Mouse (Mus musculus) kidney, embryonic 14.5 days (tissue): ENCODE data around the gene Mroh9. TPM values are rescaled to one million over a fixed set of nuclear protein-coding genes. Genes with fewer than 3 reads are reported as not detected.
A peak's percentile ranks its signal among the peaks of the same experiment; 100 is the strongest.

Source experiments
- ATAC-seq: fragments of 200-750 bp; cut with Nextera tagmentation; 2 replicates; pipeline ENCODE4 v1.8.0; 2017; ENCODE audit warnings: moderate number of reproducible peaks, mild to moderate bottlenecking, moderate TSS enrichment, moderate library complexity; ENCODE audit not compliant: low FRiP score, low TSS enrichment
- H3K27ac ChIP-seq: fragments of 300-500 bp; sonication (generic); 2 replicates; pipeline ENCODE4 v1.5.1; 2014; ENCODE audit warnings: low read depth, mild to moderate bottlenecking, low read length, moderate library complexity, mixed read lengths
- H3K27me3 ChIP-seq: fragments of 300-500 bp; sonication (generic); 2 replicates; pipeline ENCODE4 v1.6.1; 2014; ENCODE audit warnings: mild to moderate bottlenecking, low read length; ENCODE audit not compliant: control insufficient read depth, insufficient read depth
- H3K36me3 ChIP-seq: fragments of 300-500 bp; sonication (generic); 2 replicates; pipeline ENCODE4 v1.6.1; 2014; ENCODE audit warnings: low read length, mixed read lengths; ENCODE audit not compliant: control insufficient read depth, insufficient read depth
- H3K4me1 ChIP-seq: fragments of 300-500 bp; sonication (generic); 2 replicates; pipeline ENCODE4 v1.6.1; 2014; ENCODE audit warnings: low read length, mixed read lengths; ENCODE audit not compliant: control insufficient read depth, insufficient read depth
- H3K4me2 ChIP-seq: fragments of 300-500 bp; sonication (generic); replicated peaks from 2 replicates; pipeline ENCODE4 v1.6.1; 2014; ENCODE audit warnings: low read depth, mild to moderate bottlenecking, low read length
- H3K4me3 ChIP-seq: fragments of 300-500 bp; sonication (generic); 2 replicates; pipeline ENCODE4 v1.5.1; 2014; ENCODE audit warnings: mild to moderate bottlenecking, low read length
- H3K9ac ChIP-seq: fragments of 300-500 bp; sonication (generic); 2 replicates; pipeline ENCODE4 v1.6.1; 2014; ENCODE audit warnings: low read depth, mild to moderate bottlenecking, low read length, moderate library complexity
- H3K9me3 ChIP-seq: fragments of 300-500 bp; sonication (generic); 2 replicates; pipeline ENCODE4 v1.6.1; 2016; ENCODE audit warnings: low read length; ENCODE audit not compliant: control insufficient read depth
- WGBS: fragments of 180-500 bp; shearing (Covaris S2); extraction: QIAGEN DNeasy Blood & Tissue Kit; methylation state at CpG from one replicate; pipeline ENCODE4 v1.1.7; 2014; 5-methylcytosine and 5-hydroxymethylcytosine counted together
- polyA plus RNA-seq: library from polyadenylated mRNA; unstranded; fragments of >200 nt; fragmentation: Nextera tagmentation; extraction: Ambion mirVana; gene quantifications from 2 replicates; pipeline ENCODE4 v1.2.1, GENCODE M21; 2014

Mroh9 gene
- polyA plus RNA-seq, 1 experiment from 2014 or later: not detected

GRCm38 (mm10) chr1:163091438-163092155 lies 6.1 kb upstream of the Mroh9 start:
- ATAC-seq: no peak
- Histone ChIP-seq H3K36me3 (no peaks in the 10 kb centered on the region), H3K9me3 (no peaks in the 10 kb centered on the region), H3K4me1 (no peaks in the 10 kb centered on the region), H3K9ac (no peak overlapping the region), H3K4me3 (no peak overlapping the region), H3K27me3 (no peaks in the 10 kb centered on the region), H3K27ac (no peak overlapping the region), H3K4me2 (no peak overlapping the region)
- WGBS: 58% methylated on average over 10 of the region's 10 CpGs

DNA sequence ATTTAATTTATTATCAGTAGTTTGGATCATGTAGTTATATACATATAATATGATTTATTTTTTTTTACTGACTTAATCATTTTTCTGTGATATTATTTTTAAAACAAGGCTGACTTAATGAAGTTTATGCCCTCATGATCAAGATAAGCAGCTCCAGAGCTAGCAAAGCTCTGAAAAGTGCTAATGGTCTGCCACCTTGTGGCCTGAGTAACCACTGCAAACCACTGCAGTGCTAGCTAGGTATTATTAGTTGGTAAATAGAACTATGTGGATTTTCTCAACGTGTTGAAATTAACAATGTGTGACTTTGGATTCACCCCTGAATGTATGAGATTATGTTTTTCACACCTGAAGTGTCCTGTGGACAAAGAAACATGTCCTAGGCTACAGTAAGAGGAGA lies 15.0 kb downstream of the Mroh9 start:
- Histone ChIP-seq H3K4me1 (no peaks in the 10 kb centered on the region), H3K4me3 (no peak overlapping the region), H3K27me3 (no peaks in the 10 kb centered on the region), H3K9me3 (no peaks in the 10 kb centered on the region), H3K36me3 (no peaks in the 10 kb centered on the region), H3K4me2 (no peak overlapping the region), H3K9ac (no peak overlapping the region), H3K27ac (no peak overlapping the region)
- WGBS: 7% methylated on average over 1 of the region's 1 CpGs
- ATAC-seq: peak; percentile 81; the same call in 1 of the 2 replicates

GRCm38 (mm10) chr1:163060381-163060780 lies 25.1 kb downstream of the Mroh9 start:
- no peak overlapping the region for H3K4me3 ChIP-seq
- no peak for ATAC-seq
- no peaks in the 10 kb centered on the region for H3K4me1 ChIP-seq
- no peaks in the 10 kb centered on the region for H3K27me3 ChIP-seq
- H3K9ac ChIP-seq: no peak overlapping the region
- H3K4me2 ChIP-seq: no peak overlapping the region
- H3K36me3 ChIP-seq: no peaks in the 10 kb centered on the region
- H3K9me3 ChIP-seq: no peaks in the 10 kb centered on the region
- 88% methylated on average over 3 of the region's 3 CpGs for WGBS
- H3K27ac ChIP-seq: no peak overlapping the region

- no peaks in the 10 kb centered on the region for H3K4me1 ChIP-seq
- no peak for ATAC-seq
These were observed 28.1 kb downstream of the Mroh9 start for GRCm38 (mm10) chr1:163057363-163057762.

GRCm38 (mm10) chr1:163055629-163056028 lies 29.8 kb downstream of the Mroh9 start:
- Histone ChIP-seq H3K36me3 (no peaks in the 10 kb centered on the region), H3K4me3 (no peak overlapping the region), H3K27me3 (no peaks in the 10 kb centered on the region), H3K27ac (no peak overlapping the region), H3K4me2 (no peak overlapping the region), H3K9me3 (no peaks in the 10 kb centered on the region), H3K4me1 (no peaks in the 10 kb centered on the region), H3K9ac (no peak overlapping the region)
- ATAC-seq: no peak

More at GRCm38 (mm10) chr1:163057363-163057762, 28.1 kb downstream of the Mroh9 start:
- WGBS: 45% methylated on average over 2 of the region's 2 CpGs
- no peaks in the 10 kb centered on the region for H3K27me3 ChIP-seq
- H3K4me3 ChIP-seq: no peak overlapping the region
- no peak overlapping the region for H3K27ac ChIP-seq
- no peak overlapping the region for H3K4me2 ChIP-seq
- H3K9me3 ChIP-seq: no peaks in the 10 kb centered on the region
- H3K36me3 ChIP-seq: no peaks in the 10 kb centered on the region
- no peak overlapping the region for H3K9ac ChIP-seq

DNA sequence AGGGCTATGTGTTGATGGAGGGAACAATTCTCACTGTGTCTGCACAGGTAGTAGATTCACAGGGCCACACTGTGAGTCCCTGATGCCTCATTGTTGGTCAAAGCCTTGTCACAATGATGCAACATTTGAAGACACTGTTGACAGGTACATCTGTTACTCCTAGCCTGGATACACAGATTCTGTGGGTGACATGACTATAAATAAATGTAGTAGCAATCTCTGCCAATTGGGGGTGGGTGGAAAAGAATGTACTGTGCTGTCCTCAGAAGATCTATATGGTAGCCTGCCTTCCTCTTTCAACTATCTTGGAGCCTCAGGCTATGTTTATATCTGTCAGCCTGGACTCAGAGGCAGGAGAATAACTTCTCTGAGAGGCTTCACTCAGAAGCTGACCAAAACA lies 62.4 kb downstream of the Mroh9 start:
- no peaks in the 10 kb centered on the region for H3K36me3 ChIP-seq
- no peak overlapping the region for H3K4me3 ChIP-seq
- H3K9me3 ChIP-seq: no peaks in the 10 kb centered on the region
- H3K27ac ChIP-seq: no peak overlapping the region
- no peak overlapping the region for H3K9ac ChIP-seq
- no peak overlapping the region for H3K4me2 ChIP-seq
- H3K4me1 ChIP-seq: no peaks in the 10 kb centered on the region
- H3K27me3 ChIP-seq: no peaks in the 10 kb centered on the region
- no peak for ATAC-seq

GRCm38 (mm10) chr1:163009220-163009619 lies 76.2 kb downstream of the Mroh9 start:
- H3K27me3 ChIP-seq: no peaks in the 10 kb centered on the region
- no peak overlapping the region for H3K4me2 ChIP-seq
- no peak overlapping the region for H3K27ac ChIP-seq
- H3K36me3 ChIP-seq: no peaks in the 10 kb centered on the region
- no peak overlapping the region for H3K4me3 ChIP-seq
- H3K9ac ChIP-seq: no peak overlapping the region
- H3K9me3 ChIP-seq: no peaks in the 10 kb centered on the region
- no peak for ATAC-seq
- no peaks in the 10 kb centered on the region for H3K4me1 ChIP-seq
- WGBS: 81% methylated on average over 3 of the region's 3 CpGs

DNA sequence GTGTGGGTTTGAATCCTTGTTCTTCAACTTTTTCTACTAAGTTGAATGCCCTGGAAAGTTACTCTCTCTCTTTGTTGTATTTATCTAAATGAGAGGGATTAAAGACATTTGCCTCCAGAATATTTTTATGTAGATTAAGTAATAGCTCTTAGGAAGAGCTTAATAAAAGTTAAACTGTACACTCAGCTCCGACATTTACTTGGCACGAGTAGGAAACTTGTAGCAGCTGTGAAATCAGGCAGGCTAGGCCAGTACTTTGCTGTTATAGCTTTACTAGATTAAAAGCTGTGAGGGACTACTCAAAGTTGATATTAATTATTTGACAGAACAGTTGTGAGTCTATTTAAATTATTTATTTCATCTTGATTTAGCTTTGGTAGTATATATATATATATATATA lies 82.0 kb downstream of the Mroh9 start:
- 84% methylated on average over 2 of the region's 2 CpGs for WGBS
- H3K36me3 ChIP-seq: no peaks in the 10 kb centered on the region
- no peak overlapping the region for H3K4me2 ChIP-seq
- no peaks in the 10 kb centered on the region for H3K9me3 ChIP-seq
- H3K27me3 ChIP-seq: no peaks in the 10 kb centered on the region
- H3K27ac ChIP-seq: no peak overlapping the region
- H3K4me1 ChIP-seq: no peaks in the 10 kb centered on the region
- ATAC-seq: no peak
- H3K9ac ChIP-seq: no peak overlapping the region
- H3K4me3 ChIP-seq: no peak overlapping the region

- H3K27ac ChIP-seq: no peak overlapping the region
- H3K27me3 ChIP-seq: no peaks in the 10 kb centered on the region
- WGBS: 65% methylated on average over 4 of the region's 4 CpGs
- H3K9me3 ChIP-seq: no peaks in the 10 kb centered on the region
- no peak overlapping the region for H3K4me2 ChIP-seq
- H3K4me3 ChIP-seq: no peak overlapping the region
- H3K36me3 ChIP-seq: no peaks in the 10 kb centered on the region
- no peak for ATAC-seq
- no peaks in the 10 kb centered on the region for H3K4me1 ChIP-seq
- H3K9ac ChIP-seq: no peak overlapping the region
These were observed 84.1 kb downstream of the Mroh9 start for GRCm38 (mm10) chr1:163001271-163001829.
